In genomic region chr5:35851485-35851884, GRCm38 (mm10) we compare ENCODE assay signal across 21 mouse cellular contexts. TPM values are rescaled to one million over a fixed set of nuclear protein-coding genes. Genes with fewer than 3 reads are reported as not detected.
A peak's percentile ranks its signal among the peaks of the same experiment; 100 is the strongest.
DNase-seq lines count a peak whose midpoint lies in the region; ATAC-seq and TF ChIP-seq lines count a peak whose summit lies in the region.
"Had no signal": no experiment of that assay in that cellular context is flagged by ENCODE, and none has a peak within 500 bp of the region (broad histone marks: within the 10 kb centered on the region; RNA-seq: fewer than 3 reads in every experiment).

No protein-coding gene starts in this region.

- H3K9ac ChIP-seq in hindbrain, embryonic 13.5 days, result peak overlapping the region; percentile 14; the same call in 1 of the 2 replicates
- no peak overlapping the region for H3K9ac ChIP-seq in hindbrain, postnatal 0 days (replicated peaks; ENCODE audit: low read length)
- H3K9ac ChIP-seq in CH12.LX (ENCODE audit: insufficient read depth, low read depth), result no peak overlapping the region
- H3K9ac ChIP-seq: embryonic facial prominence, embryonic 12.5 days; forebrain, embryonic 15.5 days; heart, embryonic 12.5 days; hindbrain, embryonic 15.5 days had no signal

- peak; percentile 37; the same call in 1 of the 2 replicates for TF ChIP-seq EP300 in CH12.LX (IDR thresholded peaks at IDR 0.05; ENCODE audit: low read length)

- H3K36me3 ChIP-seq in hindbrain, embryonic 13.5 days, result no peaks in the 10 kb centered on the region
- H3K36me3 ChIP-seq in hindbrain, postnatal 0 days (ENCODE audit: insufficient read depth, low read length), result no peaks in the 10 kb centered on the region
- peaks cover 0 to 2% of the 10 kb centered on the region in 2 experiments for H3K36me3 ChIP-seq in CH12.LX (replicated peaks in 1 of 2; ENCODE audit: control insufficient read depth in 1 of 2, insufficient read depth in 1 of 2, low read length in 1 of 2)
- H3K36me3 ChIP-seq: embryonic facial prominence, embryonic 12.5 days; forebrain, embryonic 15.5 days; heart, embryonic 12.5 days; hindbrain, embryonic 10.5 days; hindbrain, embryonic 15.5 days had no signal

- ATAC-seq in hindbrain, embryonic 13.5 days (ENCODE audit: low FRiP score), result no peak
- no peak for ATAC-seq in hindbrain, postnatal 0 days
- ATAC-seq: CD4-positive, CD25-positive, alpha-beta regulatory T cell, adult 4 months; forebrain, embryonic 15.5 days; inflammation-experienced regulatory T-cells, adult 6 months; intestine, postnatal 0 days had no signal

- H3K9me3 ChIP-seq in hindbrain, embryonic 13.5 days, result no peaks in the 10 kb centered on the region
- H3K9me3 ChIP-seq in hindbrain, postnatal 0 days (ENCODE audit: low read length), result no peaks in the 10 kb centered on the region
- no peaks in the 10 kb centered on the region for H3K9me3 ChIP-seq in CH12.LX (replicated peaks; ENCODE audit: low read length)
- H3K9me3 ChIP-seq: embryonic facial prominence, embryonic 12.5 days; forebrain, embryonic 15.5 days; heart, embryonic 12.5 days; hindbrain, embryonic 10.5 days; hindbrain, embryonic 15.5 days had no signal

- TF ChIP-seq CTCF in hindbrain, postnatal 0 days (IDR thresholded peaks at IDR 0.05; ENCODE audit: low read depth), result no peak
- no peak for TF ChIP-seq CTCF in CH12.LX (conservative IDR thresholded peaks at IDR 0.05 in 1 of 2, IDR thresholded peaks at IDR 0.05 in 1 of 2; ENCODE audit: low read depth in 2 of 2, low read length in 2 of 2)

- WGBS in hindbrain, embryonic 13.5 days, result 42% methylated on average over 5 of the region's 5 CpGs
- 55% methylated on average over 5 of the region's 5 CpGs for WGBS in hindbrain, postnatal 0 days

- H3K27me3 ChIP-seq in hindbrain, embryonic 13.5 days, result 0 out of 2 replicates have a peak, but pooled peaks cover 3% of the 10 kb centered on the region
- H3K27me3 ChIP-seq in hindbrain, postnatal 0 days (ENCODE audit: insufficient read depth, low read length), result no peaks in the 10 kb centered on the region
- H3K27me3 ChIP-seq in CH12.LX (replicated peaks), result peaks cover 2% of the 10 kb centered on the region
- H3K27me3 ChIP-seq: embryonic facial prominence, embryonic 12.5 days; forebrain, embryonic 15.5 days; hindbrain, embryonic 15.5 days had no signal

- H3K79me2 ChIP-seq in CH12.LX (replicated peaks; ENCODE audit: control insufficient read depth, extremely low read depth, insufficient read depth, poor library complexity, severe bottlenecking), result no peaks in the 10 kb centered on the region

- in situ Hi-C loops in CH12.LX (cut with MboI; ENCODE audit: low pct_ligation_motif_present, low pct_unique_long_range_greater_than_20kb, low sequenced_read_pairs), result no loop called here

- dilution Hi-C loops in CH12.LX (cut with MboI; ENCODE audit: extremely low pct_ligation_motif_present, extremely low pct_unique_long_range_greater_than_20kb, low sequenced_read_pairs), result no loop called here

- peaks cover 17% of the 10 kb centered on the region for H3K4me1 ChIP-seq in hindbrain, embryonic 13.5 days (replicated peaks)
- H3K4me1 ChIP-seq in hindbrain, postnatal 0 days (ENCODE audit: insufficient read depth, low read length), result no peaks in the 10 kb centered on the region
- H3K4me1 ChIP-seq in CH12.LX (ENCODE audit: control insufficient read depth in 1 of 2, insufficient read depth in 2 of 2), result peaks cover 23 to 27% of the 10 kb centered on the region in 2 experiments
- H3K4me1 ChIP-seq: embryonic facial prominence, embryonic 12.5 days; forebrain, embryonic 15.5 days had no signal

- H3K4me2 ChIP-seq in hindbrain, embryonic 13.5 days, result no peak overlapping the region
- no peak overlapping the region for H3K4me2 ChIP-seq in hindbrain, postnatal 0 days (ENCODE audit: low read depth, low read length)
- no peak overlapping the region for H3K4me2 ChIP-seq in CH12.LX (ENCODE audit: insufficient read depth, low read depth, poor library complexity, severe bottlenecking)
- H3K4me2 ChIP-seq: embryonic facial prominence, embryonic 12.5 days; forebrain, embryonic 15.5 days; heart, embryonic 12.5 days; hindbrain, embryonic 15.5 days had no signal

- no peak overlapping the region for H3K27ac ChIP-seq in hindbrain, embryonic 13.5 days
- no peak overlapping the region for H3K27ac ChIP-seq in hindbrain, postnatal 0 days
- no peak overlapping the region for H3K27ac ChIP-seq in CH12.LX (ENCODE audit: insufficient read depth, low read depth)
- H3K27ac ChIP-seq: embryonic facial prominence, embryonic 12.5 days; forebrain, embryonic 15.5 days; hindbrain, embryonic 10.5 days; hindbrain, embryonic 15.5 days had no signal

- DNase-seq in hindbrain, postnatal 0 days (ENCODE audit: low spot score), result no peak
- DNase-seq in A20 (ENCODE audit: low read depth, low spot score) (peak; percentile 24), CH12.LX (ENCODE audit: extremely low read depth) (peak; percentile 27), ZHBTc4 (ENCODE audit: low read depth, low spot score) (peak; percentile 74)
- DNase-seq in kidney, adult 11 months, result no peak
- no peak for DNase-seq in urinary bladder, postnatal 25 days (ENCODE audit: low spot score)
- DNase-seq: adrenal gland, postnatal 10 days; B cell, adult 2 months; cerebellum, adult 11 months; cerebellum, adult 8-10 months; cerebellum, postnatal 14 days; gastrocnemius, postnatal 14 days had no signal

- no peak; the same call in 1 of the 2 replicates for TF ChIP-seq RAD21 in CH12.LX (IDR thresholded peaks at IDR 0.05; ENCODE audit: low read depth, low read length)

- no peak overlapping the region for H3K4me3 ChIP-seq in hindbrain, embryonic 13.5 days
- H3K4me3 ChIP-seq in hindbrain, postnatal 0 days (ENCODE audit: low read length), result no peak overlapping the region
- no peak overlapping the region for H3K4me3 ChIP-seq in CH12.LX (replicated peaks in 1 of 3; ENCODE audit: low read depth in 2 of 3, low read length in 2 of 3, poor library complexity in 1 of 3)
- H3K4me3 ChIP-seq: embryonic facial prominence, embryonic 12.5 days; forebrain, embryonic 15.5 days; heart, embryonic 12.5 days; hindbrain, embryonic 10.5 days; hindbrain, embryonic 15.5 days had no signal

- no peak for TF ChIP-seq POLR2A in CH12.LX (IDR thresholded peaks at IDR 0.05; ENCODE audit: low read depth, low read length)

TF ChIP-seq in CH12.LX, 34 proteins besides CTCF, POLR2A, EP300 and RAD21:
- TF ChIP-seq MEF2A (IDR thresholded peaks at IDR 0.05; ENCODE audit: borderline replicate concordance, low read depth, low read length), result peak; percentile 71
- TF ChIP-seq MYC (IDR thresholded peaks at IDR 0.05; ENCODE audit: low read depth, low read length), result no peak
- peak; percentile 40; the same call in 1 of the 2 replicates for TF ChIP-seq TCF12 (IDR thresholded peaks at IDR 0.05; ENCODE audit: low read depth, low read length)

RNA-seq across cellular contexts. Expression of gene Afap1, which starts 41.6 kb away (rescaled TPM):
- polyA plus RNA-seq in hindbrain, embryonic 13.5 days (2015; fragmentation: Nextera tagmentation; extraction: Ambion mirVana), result 82.8 and 86.5 TPM in 2 replicates
- total RNA-seq in hindbrain, postnatal 0 days (2014; rRNA removed), result 59.7 and 89.4 TPM in 2 replicates
- polyA plus RNA-seq in hindbrain, postnatal 0 days (2015; fragmentation: Nextera tagmentation; extraction: Ambion mirVana), result 38.2 and 43.6 TPM in 2 replicates
- total RNA-seq in CH12.LX (2012; rRNA removed), result 3.0 and 4.0 TPM in 2 replicates
- total RNA-seq in CH12.LX (2014; rRNA removed), result 0.32 and 0.35 TPM in 2 replicates
- polyA plus RNA-seq in CH12.LX (2012; ENCODE audit: insufficient read length, low read depth), result 0.74 and 0.86 TPM in 2 replicates

Comparison
In these comparisons a context has a peak if more than half of its experiments do, and no peak if none do; other contexts are left out.
1. DNase-seq: peak in A20 (single experiment), CH12.LX (single experiment) and ZHBTc4 (single experiment); none in hindbrain, postnatal 0 days (single experiment), kidney, adult 11 months (single experiment) and urinary bladder, postnatal 25 days (single experiment).
2. RNA of gene Afap1, which starts 41.6 kb away (polyA plus RNA-seq): 82.8 to 86.5 TPM in hindbrain, embryonic 13.5 days and 38.2 to 43.6 TPM in hindbrain, postnatal 0 days; 0.74 to 0.86 TPM in CH12.LX; every median in the first group is over 10 times any median in the second.